Mouse (Mus musculus) c-Kit-positive CD71-negative TER-119-negative erythroid progenitor cells, embryonic 14.5 days (primary cell): ENCODE data around the gene Soga3.
A peak's percentile ranks its signal among the peaks of the same experiment; 100 is the strongest.

Experiments
- DNase-seq: peaks from one replicate; pipeline ENCODE4 v3.0.0-alpha.2; 2013; ENCODE audit warnings: low read depth

Gene Soga3

DNA sequence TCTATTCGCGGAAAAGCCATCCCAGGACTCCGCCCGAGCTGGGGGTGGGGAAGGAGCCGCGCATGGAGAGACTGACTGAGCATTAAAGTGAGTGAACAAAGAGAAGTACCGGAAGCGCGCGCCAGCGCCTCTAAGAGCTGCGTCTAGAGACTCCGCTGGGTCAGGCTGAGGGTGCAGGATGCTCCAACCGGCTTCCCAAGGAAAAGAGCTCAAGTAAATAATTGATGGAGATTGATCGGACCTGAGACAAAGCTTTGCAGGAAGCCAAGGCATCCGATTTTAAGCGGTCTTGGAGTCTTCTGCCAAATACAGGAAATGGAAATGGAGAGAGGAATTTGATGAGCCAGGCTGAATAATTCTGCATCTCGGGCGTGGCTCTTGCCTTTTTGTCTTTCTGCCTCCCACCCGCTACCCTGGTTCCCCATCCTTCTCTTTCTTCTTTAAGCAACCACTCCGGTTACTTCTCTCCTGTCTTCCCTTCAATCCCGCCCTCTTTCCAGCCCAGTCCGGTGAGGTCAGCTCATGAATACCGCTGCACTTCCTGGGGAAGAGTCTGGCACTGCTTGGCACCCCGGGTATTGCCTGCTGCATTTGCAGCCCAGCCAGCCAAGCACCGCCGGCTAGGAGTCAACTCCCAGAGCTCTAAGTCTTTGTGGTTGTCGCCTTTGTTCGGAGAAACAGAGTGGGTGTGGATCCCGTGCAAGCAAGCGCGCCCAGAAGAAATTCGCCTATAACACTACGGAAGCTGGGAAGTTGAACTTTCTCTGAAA is at the start of gene Soga3:
TSS of gene Soga3 (plus strand) at position 274 of the 770 bp plus-strand sequence.
- no peak for DNase-seq

DNA sequence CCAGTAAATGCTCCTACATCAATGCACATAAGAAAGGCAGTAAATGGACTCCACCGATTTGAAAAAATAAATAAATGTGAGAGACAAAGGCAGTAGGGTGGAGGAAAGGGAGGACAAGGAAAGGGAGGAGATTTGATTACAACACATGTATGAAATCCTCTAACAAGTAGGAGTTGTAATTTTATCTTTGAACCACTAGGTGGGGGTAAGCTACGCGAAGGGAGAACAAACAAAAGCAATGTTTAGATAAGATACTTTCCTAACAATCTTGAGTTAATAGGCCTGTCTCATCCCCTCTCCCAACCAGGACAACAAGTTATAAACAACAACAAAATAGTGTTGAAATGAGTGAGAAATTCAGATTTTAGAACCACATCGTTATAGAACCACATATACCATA is 36.7 kb upstream of the Soga3 start:
- peak; percentile 1 for DNase-seq

DNA sequence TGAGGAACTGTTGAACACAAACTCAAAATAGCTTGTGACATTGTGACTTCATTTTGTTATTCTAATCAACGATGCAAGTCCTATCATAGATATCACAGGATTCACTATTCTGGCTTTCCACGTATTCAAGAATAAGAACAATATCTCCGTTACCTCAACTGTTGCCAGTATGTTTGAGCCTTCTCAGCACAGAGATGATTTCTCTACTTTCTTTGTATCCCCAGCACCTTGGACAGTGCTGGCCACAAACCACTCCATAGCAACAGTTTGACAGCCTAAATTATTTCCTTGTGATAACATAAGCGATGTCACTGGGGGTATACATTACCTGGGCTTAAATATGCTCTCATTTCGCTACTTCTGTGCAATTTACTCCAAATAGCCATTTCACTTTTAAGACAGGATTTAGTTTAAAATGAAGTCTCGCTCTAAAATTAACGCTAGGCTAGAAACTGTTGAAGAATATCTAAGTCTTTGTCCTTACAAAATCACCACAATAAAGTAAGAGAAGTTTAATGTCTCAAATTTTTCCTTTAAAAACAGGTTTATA is 1.0 kb upstream of the Soga3 start:
- no peak for DNase-seq

DNA sequence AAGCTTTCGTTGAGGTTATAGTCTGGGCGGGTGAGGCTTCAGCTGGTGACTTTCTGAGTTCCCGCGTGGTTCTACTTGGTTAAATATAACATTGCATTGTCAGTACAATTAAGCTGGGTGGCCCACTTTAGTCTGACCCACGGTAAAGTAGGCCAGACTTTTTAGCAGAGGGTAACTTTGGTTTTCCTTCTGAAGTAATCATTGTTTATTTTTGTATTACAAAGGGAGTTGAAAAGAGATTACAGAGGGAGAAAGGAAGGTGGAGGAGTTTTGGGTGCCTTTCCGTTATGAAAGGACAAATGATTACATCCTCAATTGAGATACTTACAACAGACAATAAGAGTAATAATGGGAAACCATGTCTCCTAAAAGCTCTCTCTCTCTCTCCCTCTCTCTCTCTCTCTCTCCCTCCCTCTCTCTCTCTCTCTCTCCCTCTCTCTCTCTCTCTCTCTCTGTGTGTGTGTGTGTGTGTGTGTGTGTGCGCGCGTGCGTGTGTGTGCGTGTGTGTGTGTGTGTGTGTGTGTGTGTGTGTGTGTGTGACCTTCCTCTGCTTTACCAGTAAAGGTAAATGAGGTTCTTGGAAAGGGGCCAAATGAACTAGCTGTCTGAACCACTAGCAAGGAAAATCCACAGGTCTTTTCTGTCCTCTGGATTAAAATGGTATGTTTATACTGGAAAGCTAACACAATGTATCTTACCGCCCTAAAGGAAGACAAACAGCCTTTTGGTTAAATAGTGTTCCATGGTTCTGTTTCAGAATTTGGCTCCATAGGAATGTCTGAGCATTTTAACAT is 1.2 kb downstream of the Soga3 start:
- no peak for DNase-seq

DNA sequence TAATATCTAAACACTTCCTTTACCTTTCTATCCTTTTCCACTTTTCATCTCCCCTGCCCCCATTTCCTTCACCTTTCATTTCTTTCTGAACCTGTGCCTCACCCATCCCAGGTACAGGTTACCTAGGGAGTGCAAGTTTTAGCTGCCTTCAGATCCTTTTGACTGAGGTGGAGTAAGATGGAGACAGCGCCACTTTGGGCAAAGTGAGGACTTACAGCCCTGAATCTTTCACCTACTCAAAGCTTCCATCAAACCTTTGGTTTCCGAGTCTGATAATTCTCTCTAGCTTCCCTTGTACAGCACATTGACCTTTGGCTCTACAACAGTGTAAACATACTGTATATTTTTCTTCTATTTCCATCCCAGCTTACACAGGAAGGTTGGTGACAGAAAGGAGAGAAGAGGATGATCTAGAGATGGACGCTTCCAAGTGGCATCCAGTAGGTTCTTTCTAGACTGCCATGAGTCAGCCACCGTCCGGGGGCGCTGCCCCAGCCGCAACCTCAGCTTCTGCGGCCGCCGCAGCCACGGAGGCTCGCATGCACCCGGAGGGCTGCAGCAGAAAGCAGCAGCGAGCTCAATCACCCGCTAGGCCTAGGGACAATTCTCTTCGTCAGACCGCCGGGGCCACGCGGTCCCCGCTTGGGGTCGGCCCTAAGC is 2.7 kb downstream of the Soga3 start:
- no peak for DNase-seq

DNA sequence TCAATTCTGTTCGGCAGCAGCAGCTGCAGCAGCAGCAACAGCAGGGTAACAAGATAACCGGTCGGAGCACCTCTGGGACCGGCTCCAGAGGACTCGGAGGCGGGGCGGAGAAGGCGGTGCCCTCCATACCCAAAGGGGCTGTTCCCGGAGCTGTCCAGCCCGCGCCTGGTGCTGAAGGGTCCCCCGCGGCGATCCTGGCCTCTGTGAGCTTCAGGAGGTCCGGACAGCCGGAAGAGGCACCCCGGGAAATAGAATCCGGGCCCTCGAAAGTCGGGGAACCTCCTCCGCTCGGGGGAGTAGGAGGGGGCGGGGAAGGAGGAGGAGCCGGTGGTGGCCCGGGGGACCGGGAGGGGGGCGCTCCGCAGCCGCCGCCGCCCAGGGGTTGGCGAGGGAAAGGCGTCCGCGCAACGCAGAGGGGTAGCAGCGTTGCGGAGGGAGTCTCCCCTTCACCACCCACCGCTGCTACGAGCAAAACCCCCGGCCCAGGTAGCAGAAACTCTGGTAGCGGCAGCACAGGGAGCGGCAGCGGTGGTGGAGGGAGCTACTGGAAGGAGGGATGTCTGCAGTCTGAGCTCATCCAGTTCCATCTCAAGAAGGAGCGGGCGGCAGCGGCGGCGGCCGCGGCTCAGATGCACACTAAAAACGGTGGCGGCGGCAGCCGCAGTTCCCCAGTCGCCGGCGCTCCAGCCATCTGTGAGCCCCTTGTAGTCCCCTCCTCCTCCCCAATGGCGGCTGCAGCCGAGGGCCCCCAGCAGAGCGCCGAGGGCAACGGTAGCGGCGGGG is 3.4 kb downstream of the Soga3 start:
- peak; percentile 58 for DNase-seq

DNA sequence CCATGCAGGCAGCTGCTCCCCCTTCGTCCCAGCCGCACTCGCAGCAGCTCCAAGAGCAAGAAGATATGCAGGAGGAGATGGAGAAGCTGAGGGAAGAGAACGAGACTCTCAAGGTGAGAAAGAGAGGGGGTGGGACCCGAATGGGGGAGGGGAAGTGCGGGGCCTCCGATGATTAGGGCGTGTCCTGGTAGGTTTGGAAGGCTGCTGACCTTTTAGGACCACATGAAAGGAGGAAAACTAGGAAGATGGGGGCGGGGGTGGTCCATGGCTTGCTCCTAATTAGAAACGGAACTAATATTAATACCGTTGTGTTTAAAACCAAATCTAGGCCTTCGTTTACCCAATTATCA is 4.0 kb downstream of the Soga3 start:
- no peak for DNase-seq

DNA sequence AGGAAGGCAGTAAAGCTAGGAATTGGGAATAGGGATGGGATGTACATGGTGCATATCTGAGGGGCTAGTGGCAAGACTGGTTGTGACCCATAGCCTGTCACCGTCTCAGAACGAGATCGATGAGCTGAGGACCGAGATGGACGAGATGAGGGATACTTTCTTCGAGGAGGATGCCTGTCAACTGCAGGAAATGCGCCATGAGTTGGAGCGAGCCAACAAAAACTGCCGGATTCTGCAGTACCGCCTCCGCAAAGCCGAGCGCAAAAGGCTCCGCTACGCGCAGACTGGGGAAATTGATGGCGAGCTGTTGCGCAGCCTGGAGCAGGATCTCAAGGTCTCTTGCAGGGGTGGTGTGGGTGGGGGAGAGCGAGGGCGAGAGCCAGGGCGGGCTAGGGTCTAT is 4.4 kb downstream of the Soga3 start:
- DNase-seq = no peak

DNA sequence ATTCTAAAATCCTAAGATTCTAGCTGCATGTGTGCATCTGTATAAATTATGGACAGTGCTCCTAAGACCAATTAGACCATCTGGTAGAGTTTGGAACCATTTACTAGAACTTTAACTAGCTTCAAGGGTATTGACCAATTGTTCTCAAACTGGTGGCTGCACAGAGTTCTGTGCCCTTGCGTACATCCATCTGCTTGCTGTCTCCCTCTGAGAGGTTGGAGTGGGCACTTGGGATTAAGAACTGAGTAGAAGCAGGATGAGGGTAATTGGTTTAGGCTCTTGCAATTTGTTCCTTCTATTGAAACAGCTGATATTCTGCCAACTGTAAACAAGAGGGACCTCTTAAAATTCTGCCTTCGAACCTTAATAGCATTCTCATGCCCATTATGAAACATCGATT is 11.7 kb downstream of the Soga3 start:
- no peak for DNase-seq

DNA sequence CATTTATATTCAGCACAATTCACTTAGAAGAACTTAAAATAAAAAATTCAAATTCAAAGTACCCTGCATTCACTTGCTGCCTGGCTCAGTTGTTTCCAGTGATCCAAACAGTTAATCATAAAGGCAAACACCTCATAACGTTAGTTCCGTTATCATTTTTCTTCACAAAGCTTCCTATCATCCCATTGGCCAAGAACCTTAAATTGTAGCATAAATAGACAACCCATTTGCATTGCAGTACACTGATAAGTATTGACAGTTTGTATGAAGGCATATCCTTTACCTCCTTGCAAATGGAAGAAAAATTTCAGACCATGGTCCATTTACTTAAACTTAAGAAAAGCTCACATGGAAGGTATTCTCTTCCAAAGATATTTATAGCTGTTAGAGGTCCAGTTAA is 18.0 kb downstream of the Soga3 start:
- no peak for DNase-seq

DNA sequence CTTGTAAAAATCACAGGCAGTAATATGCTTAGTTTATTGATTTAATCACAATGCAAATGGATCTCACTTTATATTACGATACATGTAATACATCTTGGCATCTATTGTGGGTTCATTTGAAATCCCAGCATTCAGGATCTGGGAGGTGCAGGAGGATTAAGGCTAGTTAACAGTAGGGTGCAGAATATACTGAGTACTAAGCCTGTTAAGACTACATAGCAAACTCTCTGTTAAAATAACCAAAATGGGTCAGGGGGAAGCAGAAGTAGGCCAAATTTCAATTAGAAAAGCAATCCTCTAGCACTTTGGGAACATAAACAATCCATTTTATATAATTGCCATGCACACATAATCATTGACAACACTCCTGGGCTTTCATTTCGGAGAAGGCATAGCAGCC is 30.1 kb downstream of the Soga3 start:
- no peak for DNase-seq

DNA sequence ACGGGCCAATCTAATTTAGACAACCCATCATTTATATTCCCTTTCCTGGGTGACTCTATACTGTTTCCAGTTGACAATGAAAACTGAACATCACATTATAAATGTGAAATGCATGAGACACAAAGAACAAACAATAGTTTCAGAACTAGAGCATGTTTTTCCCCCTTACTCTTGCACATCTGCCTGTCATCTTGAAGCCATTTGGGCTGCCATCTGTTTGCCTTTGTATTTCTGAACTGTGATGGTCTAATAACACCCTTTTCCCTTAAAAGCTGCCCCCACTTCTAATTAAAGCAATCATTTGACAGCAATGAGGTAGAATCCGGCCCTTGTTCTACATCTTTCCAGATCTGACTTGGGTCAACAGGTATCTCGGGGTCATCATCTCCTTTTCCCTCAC is 32.0 kb downstream of the Soga3 start:
- DNase-seq = no peak

DNA sequence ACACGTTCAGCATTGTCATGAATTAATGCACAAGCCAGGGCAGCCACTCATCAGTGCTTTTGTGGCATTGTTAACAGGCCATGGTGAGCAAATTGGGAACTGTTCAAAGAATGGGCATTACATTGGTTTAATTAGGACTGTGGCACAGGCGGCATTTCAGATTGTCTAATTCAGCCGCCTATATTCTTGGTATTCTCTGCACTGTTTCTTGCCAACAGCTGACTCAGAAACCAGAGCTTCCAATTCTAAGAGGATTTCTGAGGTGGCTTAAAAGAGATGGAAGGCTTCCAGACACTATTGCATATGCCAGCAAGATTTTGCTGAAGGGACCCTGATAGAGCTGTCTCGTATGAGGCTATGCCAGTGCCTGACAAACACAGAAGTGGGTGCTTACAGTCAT is 33.2 kb downstream of the Soga3 start:
- DNase-seq = no peak

DNA sequence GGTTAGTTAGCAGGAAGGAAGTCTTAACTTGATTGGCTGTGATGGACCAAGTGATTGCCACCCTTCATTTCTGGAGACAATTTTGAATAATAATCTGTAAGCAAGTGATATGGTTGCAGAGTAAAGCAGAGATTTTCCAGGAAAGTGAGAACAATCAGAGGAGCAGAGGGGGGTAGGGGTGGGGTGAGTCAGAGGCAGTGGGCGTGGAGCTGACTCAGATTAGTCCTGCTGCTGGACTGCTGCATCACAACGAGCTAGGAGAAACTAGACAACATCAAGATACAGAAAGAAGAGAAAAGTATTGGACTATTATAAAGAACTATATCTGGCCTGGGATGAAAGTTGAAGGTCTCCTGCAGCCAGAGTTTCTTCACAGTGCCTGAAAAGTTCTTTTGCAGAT is 34.4 kb downstream of the Soga3 start:
- DNase-seq = no peak

DNA sequence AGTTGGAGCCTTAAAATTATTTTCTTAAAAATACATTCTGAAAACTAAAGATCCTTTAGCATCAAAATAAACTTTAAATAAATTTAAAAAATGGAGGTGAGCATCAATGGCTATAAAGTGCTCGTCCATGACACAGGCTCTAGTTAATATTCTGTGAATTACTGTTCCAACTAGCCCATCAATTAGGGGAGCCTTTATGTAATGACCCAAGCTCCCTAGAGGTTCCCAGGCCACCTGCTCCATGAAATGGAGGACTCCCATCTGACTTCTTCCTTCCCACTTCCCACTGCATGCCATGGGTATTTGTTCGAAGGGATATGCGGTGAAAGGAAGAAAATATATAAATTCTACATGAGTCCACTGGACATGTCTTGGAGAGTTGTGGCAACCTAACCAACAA is 36.6 kb downstream of the Soga3 start:
- no peak for DNase-seq

DNA sequence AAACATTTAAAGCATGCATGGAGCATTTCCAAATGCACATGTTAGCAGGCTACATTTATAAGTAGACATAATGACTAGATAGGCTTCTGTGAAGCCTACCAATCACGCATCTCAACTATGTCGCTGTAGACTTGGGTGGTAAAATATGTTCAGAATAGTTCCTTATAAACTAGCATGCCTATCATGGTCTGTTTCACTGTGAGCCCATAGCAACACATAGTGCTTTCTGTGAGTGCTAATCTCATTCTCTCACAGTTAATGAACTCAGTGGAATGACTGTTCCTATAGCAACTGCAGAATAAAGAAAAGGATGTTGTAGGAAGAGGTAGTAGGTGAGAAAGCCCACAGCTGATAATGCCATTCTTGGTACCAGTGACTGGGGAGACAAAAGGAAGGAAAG is 37.4 kb downstream of the Soga3 start:
- no peak for DNase-seq

DNA sequence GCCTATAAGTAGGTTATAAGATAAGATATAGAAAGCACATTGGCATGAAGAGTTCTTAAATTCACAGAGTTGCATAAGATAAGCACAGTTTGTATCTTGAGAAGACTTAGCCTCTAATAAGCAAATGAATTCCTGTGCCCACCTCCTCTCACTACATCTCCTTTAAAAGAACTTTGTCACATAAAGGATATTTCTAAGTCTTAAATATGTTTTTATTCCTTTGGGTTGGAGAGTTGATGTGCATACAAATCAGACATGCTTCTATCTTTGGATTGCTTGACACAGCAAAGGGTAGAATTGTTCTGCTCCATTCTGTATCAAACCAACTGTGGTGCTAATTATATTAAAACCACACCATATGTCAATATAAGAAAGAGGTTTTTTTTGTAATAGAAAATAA is 50.1 kb downstream of the Soga3 start:
- no peak for DNase-seq

DNA sequence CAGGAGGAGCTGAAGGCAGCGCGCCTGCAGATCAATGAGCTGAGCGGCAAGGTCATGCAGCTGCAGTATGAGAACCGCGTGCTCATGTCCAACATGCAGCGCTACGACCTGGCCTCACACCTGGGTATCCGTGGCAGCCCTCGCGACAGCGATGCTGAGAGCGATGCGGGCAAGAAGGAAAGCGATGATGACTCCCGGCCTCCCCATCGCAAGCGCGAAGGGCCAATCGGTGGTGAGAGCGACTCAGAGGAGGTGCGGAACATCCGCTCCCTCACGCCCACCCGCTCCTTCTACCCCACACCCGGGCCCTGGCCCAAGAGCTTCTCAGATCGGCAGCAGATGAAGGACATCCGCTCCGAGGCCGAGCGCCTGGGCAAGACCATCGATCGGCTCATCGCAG is 53.2 kb downstream of the Soga3 start:
- no peak for DNase-seq

DNA sequence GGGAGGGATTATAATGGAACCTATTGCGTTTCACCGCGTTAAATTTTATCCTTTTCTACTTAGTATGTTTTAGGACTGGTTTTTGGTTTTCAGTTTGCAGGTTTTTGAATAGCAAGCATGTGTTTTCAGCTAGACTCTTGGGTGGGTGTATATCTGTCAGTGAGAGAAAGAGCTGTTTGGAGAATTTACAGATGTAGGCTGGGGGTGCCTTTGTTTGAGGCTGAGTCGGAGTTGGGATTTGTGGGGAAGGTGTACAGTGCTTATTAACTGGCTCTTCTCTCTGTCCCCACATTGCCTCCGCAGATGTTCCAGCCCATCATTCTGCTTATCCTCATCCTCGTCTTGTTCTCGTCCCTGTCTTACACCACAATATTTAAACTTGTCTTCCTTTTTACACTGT is 55.0 kb downstream of the Soga3 start, which contains the start of gene Gm49353:
TSS of gene Gm49353 (plus strand) at position 313 of the 400 bp plus-strand sequence.
- no peak for DNase-seq

DNA sequence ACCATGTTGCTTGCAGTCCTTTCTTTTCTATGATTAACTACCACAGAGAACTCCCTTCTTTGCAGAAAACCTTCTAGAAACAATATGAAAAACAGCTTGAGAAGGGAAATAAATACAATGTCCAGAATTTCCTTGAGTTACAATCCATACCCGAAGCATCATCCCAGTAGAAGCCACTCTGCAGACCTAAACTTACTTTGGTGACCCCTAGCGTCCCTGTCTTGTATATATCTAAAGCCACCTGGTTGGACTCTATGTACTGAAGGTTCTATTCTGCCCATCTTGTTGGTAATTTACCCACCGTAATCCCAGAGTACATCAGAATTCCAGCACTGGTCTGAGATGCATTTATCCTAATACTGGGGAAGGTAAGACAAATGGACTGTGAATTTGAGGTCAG is 56.2 kb downstream of the Soga3 start:
- DNase-seq = no peak

DNA sequence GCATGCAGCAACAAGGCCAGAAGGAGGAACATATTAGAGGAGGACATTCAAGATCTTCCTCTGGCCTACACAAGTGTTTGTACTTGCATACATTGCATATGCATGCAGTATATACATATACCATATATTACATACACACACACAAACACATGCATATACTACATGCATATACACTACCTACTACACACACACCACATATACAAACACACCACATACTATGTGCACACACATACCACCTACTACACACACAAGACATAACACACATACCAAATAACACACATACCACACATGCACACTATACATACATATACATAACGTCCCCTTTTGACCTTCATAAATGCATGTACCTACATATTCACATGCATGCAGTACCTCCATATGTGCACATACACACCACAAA is 57.0 kb downstream of the Soga3 start:
- no peak for DNase-seq

DNA sequence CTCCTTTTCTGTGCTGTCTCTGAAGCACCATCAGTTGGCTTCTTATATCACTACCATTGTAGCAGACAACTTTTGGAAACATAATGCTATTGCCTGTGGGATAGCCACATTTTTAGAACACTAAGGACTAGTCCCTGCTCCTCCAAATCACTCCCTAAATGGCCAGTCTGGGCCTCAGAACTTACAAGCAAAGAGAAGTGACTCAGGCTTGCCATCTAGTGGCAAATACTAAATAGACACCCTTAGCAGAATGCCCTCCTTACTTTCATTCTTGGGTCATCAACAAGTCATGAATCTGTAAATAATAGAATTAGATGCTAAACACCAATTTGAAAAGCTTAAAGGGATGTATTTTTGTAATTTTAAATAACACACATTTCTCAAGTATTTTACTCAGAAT is 63.1 kb downstream of the Soga3 start:
- DNase-seq = peak; percentile 13
